Mouse (Mus musculus) testis, adult 2 months (tissue): ENCODE results near the gene Fam83e.

Experiments used
- CTCF ChIP-seq: fragments of 200-500 bp; IDR thresholded peaks from 2 replicates; pipeline ENCODE4 v1.5.1; 2012; ENCODE audit warnings: low read depth, mild to moderate bottlenecking, inconsistent platforms, low read length, moderate library complexity; ENCODE audit not compliant: control insufficient read depth, insufficient read depth, insufficient replicate concordance
- POLR2A ChIP-seq: fragments of 200-500 bp; IDR thresholded peaks from 2 replicates; pipeline ENCODE4 v1.6.1; 2012; ENCODE audit warnings: low read depth, mild to moderate bottlenecking, inconsistent platforms, low read length, moderate library complexity; ENCODE audit not compliant: control insufficient read depth

GRCm38 (mm10) chr7:45725151-45725550, 4.1 kb downstream of the Fam83e start:
- TF ChIP-seq POLR2A = no peak
- no peak for TF ChIP-seq CTCF
